Mouse (Mus musculus) heart, postnatal 4 days (tissue): Measurements from ENCODE around the gene Nup160. TPM values are rescaled to one million over a fixed set of nuclear protein-coding genes. Genes with fewer than 3 reads are reported as not detected.

ENCODE experiments used
- DNase-seq: peaks from one replicate; pipeline ENCODE4 v3.0.0; 2021
- total RNA-seq, 2 experiments: library from RNA; stranded (reverse); gene quantifications; 2 replicates each; pipeline ENCODE4 v1.2.3; 2021

Gene Nup160
- 10 to 100 TPM; 15.3 to 18.1 TPM for total RNA-seq

- DNase-seq = no peak
These were observed at the start of gene Nup160 for GRCm38 (mm10) chr2:90677007-90677406. Gene Nup160 (plus strand): TSS chr2:90677215.

GRCm38 (mm10) chr2:90628261-90628660 is 48.8 kb upstream of the Nup160 start:
- DNase-seq = no peak

DNA sequence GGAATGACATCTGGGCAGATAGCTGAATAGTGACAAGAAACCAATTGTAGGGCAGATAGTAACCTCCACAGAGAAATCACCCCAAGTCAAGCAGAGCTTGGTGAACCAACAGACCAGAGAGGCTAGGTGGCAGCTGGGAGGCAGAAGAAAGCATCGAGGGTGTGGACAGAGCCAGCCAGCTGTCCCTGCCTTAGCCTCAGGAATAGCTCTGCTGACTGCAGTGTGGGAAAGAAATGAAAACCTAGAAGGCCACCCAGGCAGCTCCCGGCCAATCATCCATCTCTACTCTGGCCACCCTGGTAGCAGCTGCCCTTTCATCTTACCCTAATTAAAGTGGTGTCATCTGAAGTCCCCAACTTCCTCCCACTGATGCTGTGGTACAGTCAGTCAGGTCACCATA is 47.5 kb upstream of the Nup160 start:
- no peak for DNase-seq

- no peak for DNase-seq
These were observed 44.9 kb upstream of the Nup160 start for GRCm38 (mm10) chr2:90631938-90632733.

DNA sequence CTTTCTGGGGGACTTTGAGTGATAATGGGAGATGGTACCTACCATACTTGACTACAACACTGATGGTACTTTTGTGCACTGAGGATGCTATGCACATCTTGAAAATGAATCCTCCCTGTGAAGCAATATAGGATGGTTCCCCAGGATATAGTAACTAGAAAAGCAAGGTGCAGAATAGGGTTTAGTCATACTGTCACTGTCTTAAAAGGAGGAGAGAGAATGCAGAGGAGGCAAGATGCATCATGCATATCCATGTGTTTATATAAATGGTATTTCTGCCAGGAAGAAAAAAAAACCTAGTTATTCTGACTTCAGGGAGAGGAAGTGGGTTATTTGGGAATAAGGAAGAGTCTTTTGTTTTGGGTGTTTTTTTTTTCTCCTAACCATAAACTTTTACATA is 42.3 kb upstream of the Nup160 start:
- DNase-seq = no peak

GRCm38 (mm10) chr2:90635085-90635723 is 41.8 kb upstream of the Nup160 start:
- no peak for DNase-seq

DNA sequence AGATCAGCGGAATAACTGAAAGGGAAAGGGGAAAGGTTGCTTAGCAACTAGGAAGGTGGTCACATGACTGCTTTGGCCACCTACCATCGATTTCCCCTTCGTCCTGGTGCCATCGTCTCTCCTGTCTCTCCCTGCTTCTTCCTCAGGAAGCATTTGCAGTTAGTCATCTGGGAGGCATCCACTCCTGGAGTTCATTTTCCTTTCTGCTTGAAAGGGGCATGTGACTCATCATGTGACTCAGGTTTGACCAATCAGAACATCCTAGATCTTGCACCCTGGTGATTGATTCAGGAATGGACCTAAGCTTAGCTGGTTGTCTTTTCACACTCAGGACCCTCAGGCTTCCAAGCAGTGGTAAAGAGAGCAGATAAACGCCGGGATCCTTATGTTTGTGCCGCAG is 40.2 kb upstream of the Nup160 start:
- no peak for DNase-seq

DNA sequence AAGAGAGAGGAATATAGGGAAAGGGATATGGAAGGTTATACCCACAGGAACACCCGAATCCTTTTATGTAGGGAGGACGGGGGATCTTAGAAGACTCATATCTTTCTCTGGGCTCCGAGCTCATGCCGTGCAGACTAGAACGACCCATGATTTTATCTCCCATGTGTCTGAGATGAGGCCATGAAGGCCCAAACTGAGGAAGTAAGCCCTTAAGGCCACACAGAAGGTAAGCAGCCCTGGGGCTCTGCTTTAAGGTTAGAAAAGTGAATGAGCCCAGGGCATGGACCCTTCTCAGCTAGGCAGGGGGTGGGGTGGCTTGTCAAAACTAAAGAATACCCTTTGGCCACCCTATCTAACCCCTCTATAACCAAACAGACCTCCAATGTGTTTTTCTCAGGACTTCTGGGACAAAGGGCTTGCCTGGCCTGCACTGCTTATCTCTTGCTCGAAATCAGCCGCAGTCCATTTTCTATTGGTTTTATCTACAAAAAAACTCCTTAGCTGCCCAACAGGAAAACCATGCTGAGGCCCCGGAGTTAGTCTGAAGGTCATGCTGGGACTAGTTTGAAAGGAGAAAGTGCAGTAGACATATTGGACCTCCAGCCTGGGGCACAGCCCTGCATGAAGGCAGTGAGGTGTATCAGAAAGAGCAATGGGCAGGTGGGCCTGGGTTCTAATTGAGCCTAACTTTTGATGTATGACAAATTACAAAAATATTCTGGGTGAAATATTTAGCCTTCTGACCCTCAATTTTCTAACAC is 37.8 kb upstream of the Nup160 start:
- no peak for DNase-seq

DNA sequence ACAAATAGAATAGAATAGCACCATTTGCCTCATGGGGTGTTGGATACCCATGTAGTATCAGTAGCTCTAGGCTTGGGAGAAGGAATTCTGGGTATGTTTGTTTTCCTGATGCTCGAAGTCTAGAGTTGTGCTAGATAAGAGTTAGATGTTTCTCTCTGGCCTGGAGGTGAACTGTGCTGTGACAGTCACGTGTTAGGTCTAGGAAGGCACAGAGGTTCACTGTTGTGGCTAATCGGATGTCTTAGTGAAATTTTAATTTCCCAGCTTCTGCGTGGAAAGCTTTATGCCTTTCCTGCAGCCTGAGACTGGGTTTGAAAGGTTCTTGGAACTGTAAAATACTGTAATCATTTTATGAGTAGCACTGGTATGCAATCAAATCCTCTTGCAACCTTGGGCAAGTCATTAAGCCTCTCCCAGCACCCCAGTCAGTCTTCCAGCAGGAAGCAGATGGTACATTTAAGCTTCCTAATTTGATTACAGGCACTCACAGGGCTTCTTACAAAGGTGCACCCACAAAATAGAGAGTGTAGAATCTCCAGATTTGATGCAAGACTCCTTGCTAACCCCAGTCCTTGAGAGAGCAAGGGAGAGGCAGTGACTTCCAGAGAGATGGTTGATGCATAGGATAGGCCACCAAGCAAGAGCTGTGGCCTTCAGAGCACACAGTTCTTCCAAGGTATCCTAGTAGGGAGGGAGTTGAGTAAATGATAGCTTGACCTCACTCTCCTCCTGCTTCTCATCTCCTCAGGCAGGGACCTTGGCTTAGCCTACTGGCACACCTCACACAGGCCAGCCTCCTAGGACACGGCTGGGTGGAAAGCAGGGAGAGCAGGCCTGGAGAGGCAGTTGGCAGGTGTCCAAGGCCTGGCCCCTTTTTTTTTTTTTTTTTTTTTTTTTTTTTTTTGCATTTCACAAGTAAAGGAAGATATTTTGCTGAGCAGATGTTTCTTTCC is 37.0 kb upstream of the Nup160 start:
- DNase-seq = peak; percentile 22

DNA sequence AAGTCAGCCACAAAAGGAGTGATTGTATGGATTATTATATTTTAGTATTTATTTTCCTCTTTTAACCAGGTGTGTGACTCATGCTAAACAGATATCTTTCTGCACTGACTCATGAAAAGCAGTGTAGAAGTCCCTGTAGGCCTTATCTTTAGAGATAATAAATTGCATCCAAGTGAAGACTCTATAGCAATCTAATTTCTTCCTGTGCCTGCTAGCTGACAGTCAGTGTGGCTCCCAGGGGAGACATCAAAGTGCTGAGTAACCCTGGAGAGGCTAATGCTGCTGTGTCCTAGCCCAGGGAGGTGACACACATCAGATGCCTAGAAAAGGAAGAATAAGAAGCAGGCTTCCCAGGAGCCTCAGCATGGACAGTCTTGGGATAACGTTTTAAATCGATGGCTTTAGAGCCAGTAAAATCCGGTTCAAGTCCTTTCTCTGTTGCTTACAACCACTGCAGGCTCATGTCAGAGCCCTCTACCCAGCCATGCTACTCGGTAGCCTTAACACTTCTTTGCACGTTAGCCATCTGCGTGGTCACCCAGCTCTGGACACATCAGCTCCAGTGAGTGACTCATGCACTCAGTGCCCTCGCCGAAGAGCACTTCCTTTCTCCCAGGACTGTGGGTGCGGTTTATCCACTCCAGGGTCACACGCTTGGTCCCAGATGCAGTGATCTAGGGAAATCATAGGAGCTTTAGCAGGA is 35.9 kb upstream of the Nup160 start:
- DNase-seq = no peak

- DNase-seq = no peak
These were observed 35.3 kb upstream of the Nup160 start for GRCm38 (mm10) chr2:90641710-90642039.

DNA sequence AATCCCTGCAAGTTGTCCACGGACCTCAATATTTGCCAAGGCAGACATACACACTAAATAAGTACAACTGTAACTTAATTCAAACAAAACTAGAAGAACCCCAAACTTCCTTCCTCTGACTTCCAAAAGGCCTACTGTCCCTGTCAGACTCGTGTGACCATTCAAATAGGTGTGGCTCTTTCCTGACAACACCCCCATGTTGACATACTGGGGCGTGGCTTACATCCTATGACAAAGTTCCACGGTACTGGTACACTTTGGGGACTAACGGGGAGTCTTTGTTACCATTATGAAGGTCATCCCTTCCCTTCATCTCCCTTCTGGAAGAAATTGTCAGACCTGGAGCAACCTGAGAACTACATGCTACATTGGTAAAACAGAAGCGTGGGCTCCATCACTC is 29.9 kb upstream of the Nup160 start:
- DNase-seq = no peak

- DNase-seq = no peak
These were observed 27.6 kb upstream of the Nup160 start for GRCm38 (mm10) chr2:90649405-90649804.

DNA sequence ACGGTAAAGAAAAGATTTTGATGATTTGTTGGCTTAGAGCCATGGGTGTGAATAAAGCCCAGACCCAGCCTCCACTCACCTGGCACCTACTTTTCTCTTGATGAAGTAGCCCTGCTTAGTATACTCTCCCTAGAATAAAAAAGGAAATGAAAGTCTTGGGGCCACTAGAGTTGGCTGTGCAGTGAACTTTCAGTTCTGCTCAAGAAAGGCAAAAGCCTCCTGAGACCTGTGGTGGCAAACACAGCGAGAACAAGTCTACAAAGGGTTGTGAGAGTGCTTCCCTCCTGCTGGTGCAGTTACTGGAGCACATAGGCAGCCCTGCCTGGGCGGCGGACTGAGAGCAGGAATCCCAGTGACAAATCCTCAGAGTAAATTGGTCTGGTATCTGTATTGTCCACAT is 27.1 kb upstream of the Nup160 start:
- no peak for DNase-seq

DNA sequence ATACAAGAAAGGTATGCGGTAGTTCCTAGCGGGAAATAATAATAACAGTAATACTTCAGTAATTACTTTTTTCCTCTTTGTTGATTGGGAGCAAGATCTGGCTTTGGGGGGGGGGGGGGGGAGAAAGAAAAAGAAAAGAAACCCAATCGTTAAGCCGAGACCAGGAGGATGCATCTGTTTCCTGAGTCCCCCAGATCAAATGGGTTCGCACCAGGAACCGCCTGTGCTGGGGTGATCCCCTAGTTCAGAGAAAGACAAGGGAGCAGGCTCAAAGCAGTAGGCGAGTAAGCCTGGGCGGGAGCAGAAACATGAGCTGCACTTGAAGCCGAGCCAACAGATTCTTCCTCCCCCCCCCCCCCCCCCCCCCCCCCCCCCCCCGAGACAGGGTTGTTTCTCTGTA is 24.9 kb upstream of the Nup160 start:
- peak; percentile 22 for DNase-seq

GRCm38 (mm10) chr2:90652993-90653392 is 24.0 kb upstream of the Nup160 start:
- DNase-seq = no peak

GRCm38 (mm10) chr2:90655449-90655848 is 21.6 kb upstream of the Nup160 start:
- no peak for DNase-seq

DNA sequence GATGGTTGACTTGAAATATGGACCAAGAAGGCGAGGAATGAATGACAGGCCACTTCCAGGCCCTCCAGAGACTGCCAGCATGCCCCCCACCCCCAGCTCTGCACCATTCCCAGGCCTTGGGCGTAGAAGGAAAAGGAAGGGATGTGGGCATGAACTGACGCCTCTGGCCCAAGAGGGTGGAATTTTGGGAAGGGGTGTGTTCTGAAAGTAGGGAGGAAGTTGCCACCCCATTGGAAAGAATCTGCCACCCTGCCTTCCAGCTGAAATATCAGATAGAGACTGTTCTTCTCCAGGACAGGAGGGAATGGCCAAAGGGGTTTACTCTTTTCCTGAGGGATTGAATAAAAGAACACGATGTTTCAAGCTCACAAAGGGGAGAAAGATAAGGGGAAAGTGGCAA is 18.4 kb upstream of the Nup160 start:
- no peak for DNase-seq

GRCm38 (mm10) chr2:90659016-90659415 is 18.0 kb upstream of the Nup160 start:
- DNase-seq = no peak

DNA sequence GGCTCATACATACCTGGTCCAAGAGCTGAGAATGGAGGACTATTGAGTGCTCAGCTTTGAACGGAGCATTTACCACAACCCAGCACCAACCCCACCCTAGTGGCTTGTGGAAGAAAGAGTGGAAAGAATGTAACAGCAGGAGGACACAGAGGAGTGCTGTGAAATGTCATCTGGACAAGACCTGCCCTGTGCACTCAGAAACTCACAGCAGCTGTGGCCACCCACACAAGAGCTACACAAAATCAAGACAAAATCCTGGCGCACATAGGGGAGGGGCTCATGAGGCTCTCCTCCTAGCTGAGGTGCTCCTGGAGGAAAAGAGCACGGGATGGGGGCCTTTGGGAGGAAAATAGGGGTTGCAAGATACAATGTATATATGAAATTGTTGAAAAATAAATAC is 17.4 kb upstream of the Nup160 start:
- no peak for DNase-seq

DNA sequence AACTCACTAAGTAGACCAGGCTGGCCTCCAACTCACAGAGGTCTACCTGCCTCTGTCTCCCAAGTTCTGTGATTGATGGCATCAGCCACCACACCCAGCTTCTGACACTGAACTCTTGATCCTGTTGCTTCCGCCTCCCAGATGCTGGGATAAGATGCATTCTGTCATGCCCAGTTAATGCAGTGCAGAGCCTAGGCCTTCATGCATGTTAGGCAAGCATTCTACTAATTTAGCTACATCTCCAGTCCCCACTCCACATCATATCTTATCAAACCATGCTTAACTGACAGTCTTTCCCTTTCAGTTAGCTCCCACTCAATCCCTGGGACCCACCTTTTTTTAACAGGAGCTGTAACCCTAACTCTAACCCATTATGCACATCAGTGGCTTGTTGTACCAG is 16.1 kb upstream of the Nup160 start:
- DNase-seq = no peak

DNA sequence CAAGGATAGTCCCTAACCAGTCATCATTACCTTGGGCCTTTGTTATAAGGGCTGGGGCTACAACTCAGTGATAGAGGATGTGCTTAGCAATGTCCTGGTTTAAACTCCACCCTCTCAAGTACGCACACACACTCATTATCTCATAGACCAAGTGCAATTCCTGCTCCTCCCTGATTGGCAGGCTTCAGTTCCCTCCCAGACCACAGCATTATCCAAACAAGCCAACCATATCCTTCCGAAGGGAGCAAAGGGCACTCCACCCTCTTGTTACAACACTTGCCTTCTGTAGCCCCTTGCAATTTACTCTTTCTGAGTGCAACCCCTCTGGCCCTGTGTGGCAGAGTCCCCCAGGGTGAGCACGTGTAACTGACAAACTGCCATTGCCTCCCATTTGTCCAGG is 15.6 kb upstream of the Nup160 start:
- DNase-seq = no peak
